Mouse (Mus musculus): ENCODE results near the gene Ggct.

DNA sequence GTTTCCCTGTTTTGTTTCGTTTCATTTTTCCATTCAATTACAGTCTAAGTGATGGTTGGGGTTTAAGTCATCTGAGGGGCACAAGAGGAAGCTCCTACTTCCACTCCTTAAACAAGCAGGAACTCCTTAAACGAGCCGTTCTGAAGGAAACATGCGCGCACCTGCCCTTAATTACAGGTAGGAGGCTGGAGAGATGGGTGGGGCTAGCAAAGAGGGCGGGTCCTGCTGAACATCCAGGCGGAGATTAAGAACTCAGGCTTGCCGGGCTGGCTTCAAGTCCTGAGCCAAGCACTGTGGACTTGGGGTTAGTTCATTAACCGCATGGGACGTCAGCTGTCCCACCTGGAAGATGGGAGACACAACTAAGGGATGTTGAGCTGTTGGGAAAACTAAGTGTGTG is 25.2 kb downstream of the Ggct start:
- TF ChIP-seq POLR2A (IDR thresholded peaks at IDR 0.05; ENCODE audit: insufficient read length, low read depth) (no peak), E2F4 (IDR thresholded peaks at IDR 0.05; ENCODE audit: insufficient read depth) (no peak), CEBPB (IDR thresholded peaks at IDR 0.05; ENCODE audit: insufficient read depth, poor library complexity, severe bottlenecking) (no peak), USF1 (IDR thresholded peaks at IDR 0.05; ENCODE audit: low read depth) (no peak), POLR2AphosphoS2 (IDR thresholded peaks at IDR 0.05; ENCODE audit: insufficient read length, low read depth) (no peak)

Data from myocyte (in vitro differentiated cells).